Mouse (Mus musculus): Measurements from ENCODE around the gene Zfp595. TPM values are rescaled to one million over a fixed set of nuclear protein-coding genes. Genes with fewer than 3 reads are reported as not detected.
"Not testable (repeated sequence)": the region's sequence is repeated elsewhere in the genome, so short reads cannot be mapped to it uniquely, and the experiment has no call there.

Gene Zfp595
- total RNA-seq (2021) = 1 to 10 TPM; 2.6 to 3.0 TPM

- peak; percentile 81 to 91 for DNase-seq (ENCODE audit: low spot score in 2 of 2)
- intact Hi-C loops (cut with DNase I) = loop anchor here (2.0 kb wide), 1 partner anchor 25 kb away; the partner anchor contains the start of gene Zfp457
These were observed at the start of gene Zfp595 for GRCm38 (mm10) chr13:67332019-67332724. Zfp595 (minus strand) TSS chr13:67332570.

DNA sequence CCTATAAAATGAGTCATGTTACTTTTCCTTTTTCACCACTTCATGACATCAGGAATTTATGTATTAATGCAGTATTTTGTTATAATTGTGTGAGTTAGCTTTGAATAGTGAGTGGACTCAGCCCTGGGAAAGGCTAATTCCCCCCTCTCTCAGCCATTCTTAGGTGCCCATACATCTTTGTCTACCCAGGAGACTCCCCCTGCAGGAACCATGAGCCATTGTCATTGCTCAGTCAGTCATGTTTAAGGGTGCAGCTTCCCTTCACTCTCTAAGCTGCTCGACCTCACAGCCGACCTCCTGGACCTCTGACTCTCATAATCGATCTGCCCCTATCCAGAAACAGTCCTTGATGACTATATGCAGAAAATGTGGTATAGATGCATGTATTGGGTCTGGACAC is 43.9 kb upstream of the Zfp595 start:
- DNase-seq (ENCODE audit: low spot score in 2 of 2); intact Hi-C loops (cut with DNase I): not testable (repeated sequence)

DNA sequence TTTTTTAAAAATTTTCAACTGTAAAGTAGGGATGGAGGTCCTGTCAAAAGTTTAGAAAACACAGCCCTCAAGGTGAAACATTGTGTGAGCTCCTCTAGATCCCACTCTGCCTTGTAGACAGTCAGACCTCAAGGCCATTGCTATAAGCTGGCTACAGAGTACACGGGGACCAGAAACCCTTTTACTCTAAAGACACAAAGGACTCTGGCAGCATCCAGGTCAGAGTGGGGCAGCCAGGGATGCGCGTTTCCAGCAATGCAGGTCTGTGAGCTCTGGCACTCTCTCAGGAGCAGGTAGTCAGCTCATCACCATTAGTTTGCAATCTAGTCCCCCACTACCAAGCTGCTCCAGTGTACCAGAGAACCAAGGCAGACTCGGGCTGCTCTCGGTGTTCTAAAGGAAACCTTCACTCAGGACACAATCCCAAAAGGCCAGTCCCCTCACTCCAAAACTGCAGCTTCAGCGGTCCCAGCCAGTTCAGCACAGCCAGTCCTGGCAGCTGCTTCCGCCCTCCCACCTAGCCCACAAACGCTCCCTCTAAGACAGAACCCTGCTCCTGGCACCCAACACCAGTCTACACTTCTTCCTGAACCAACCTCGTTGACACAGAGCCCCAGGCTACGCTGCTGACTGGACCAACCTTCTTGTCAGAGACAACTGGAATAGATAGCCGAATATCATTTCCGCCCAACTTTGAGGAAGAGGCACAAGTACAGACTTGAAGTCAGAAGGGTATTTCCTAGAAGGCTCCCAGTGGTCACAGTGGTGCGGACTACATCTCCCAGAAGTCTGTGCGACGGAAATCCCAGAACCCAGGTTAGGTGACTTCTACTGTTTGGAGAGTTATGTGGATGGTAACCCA is 42.9 kb upstream of the Zfp595 start, which contains the start of the genes Gm28041 and Zfp456:
Gene Gm28041 (minus strand): TSS at position 684 of the 862 bp plus-strand sequence.
Gene Zfp456 (minus strand): TSS at position 761 of the 862 bp plus-strand sequence.
- peak; percentile 60 to 71 for DNase-seq (ENCODE audit: low spot score in 2 of 2)
- intact Hi-C loops (cut with DNase I) = not testable (repeated sequence)

- DNase-seq (ENCODE audit: low spot score in 2 of 2) = peak; percentile 92 to 95
- intact Hi-C loops (cut with DNase I) = loop anchor here (1.0 kb wide), 2 partner anchors 54 to 252 kb away; partner anchors contain the start of genes Gm28557 and Zfp457
These were observed 27.9 kb upstream of the Zfp595 start, which contains the start of the genes Gm28044 and Zfp953 for GRCm38 (mm10) chr13:67360131-67360744. Gm28044 (minus strand) TSS chr13:67360536. Zfp953 (minus strand) TSS chr13:67360605.

GRCm38 (mm10) chr13:67351854-67352253 is 19.5 kb upstream of the Zfp595 start:
- DNase-seq (ENCODE audit: low spot score in 2 of 2) = no peak
- intact Hi-C loops (cut with DNase I) = no loop called here

DNA sequence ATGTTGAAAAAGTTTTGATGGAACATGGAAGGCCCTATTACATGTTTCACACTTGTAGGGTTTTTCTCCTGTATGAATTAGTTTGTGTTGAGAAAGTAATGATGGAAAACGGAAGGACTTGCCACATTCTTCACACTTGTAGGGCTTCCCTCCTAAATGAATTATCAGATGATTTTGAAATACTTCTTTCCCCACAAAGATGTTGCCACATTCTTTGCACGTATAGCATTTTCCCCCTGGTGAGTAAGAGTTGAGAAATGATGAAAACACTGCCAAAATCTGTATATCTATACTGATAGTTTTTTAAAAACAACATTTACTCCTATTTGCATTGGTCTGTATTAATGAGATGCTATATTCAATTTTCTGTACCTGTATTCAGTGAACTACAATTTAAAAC is 11.1 kb upstream of the Zfp595 start:
- intact Hi-C loops (cut with DNase I) = no loop called here
- DNase-seq (ENCODE audit: low spot score in 2 of 2) = no peak

DNA sequence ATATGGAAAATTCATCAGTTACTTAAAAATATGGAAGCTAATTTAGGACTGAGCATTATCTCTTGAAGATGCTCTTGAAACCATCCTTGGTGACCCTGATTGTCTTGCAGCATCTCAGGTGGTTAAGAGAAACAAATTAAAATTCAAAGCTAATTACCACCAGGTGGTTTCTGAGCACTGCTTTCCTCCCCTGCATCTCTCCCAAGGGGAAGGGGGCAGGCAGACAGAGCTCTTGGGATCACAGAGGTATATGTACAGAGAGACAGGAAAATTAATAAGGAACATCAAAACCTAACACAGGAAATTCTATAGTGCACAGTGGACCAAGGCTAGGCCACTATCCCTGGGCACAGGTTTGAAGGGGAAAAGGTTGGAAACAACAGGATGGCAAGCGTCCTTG is 507 bp upstream of the Zfp595 start:
- no peak for DNase-seq (ENCODE audit: low spot score in 2 of 2)
- intact Hi-C loops (cut with DNase I) = loop anchor here (2.0 kb wide), 1 partner anchor 26 kb away; the partner anchor contains the start of gene Zfp457

- intact Hi-C loops (cut with DNase I) = loop anchor here (1.0 to 5.0 kb wide), 5 partner anchors 26 to 198 kb away; partner anchors contain the start of genes Gm28044, Gm28557, Zfp595 and Zfp953
- DNase-seq (ENCODE audit: low spot score in 2 of 2) = peak in 1 of 2 experiments; percentile 2
These were observed 25.7 kb downstream of the Zfp595 start for GRCm38 (mm10) chr13:67306718-67307117.

- intact Hi-C loops (cut with DNase I) = loop anchor here (1.0 to 5.0 kb wide), 5 partner anchors 27 to 198 kb away; partner anchors contain the start of genes Gm28044, Gm28557, Zfp595 and Zfp953
- peak; percentile 94 to 97 for DNase-seq (ENCODE audit: low spot score in 2 of 2)
These were observed 26.3 kb downstream of the Zfp595 start, which contains the start of gene Zfp457 for GRCm38 (mm10) chr13:67305822-67306672. Zfp457 (minus strand) TSS chr13:67306485.

DNA sequence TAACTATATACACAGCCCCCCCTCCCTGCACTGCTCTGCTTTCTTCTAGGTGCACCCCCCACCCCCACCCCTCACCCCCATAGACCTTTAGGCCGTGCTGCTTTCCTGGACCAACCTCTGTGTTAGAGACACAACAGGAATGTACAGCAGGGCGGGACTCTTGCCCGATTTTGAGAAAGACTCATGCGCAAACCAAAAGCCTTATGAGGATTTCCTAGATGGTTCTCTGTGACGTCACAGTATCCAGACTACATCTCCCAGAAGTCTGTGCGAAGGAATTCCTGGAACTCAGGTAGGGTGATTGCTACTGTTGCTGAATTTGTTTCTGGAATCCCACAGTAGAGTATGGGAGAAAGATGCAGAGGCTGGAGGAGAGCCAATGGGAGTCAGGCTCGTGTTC is 54.1 kb downstream of the Zfp595 start, which contains the start of gene Zfp458:
Gene Zfp458 (minus strand): TSS at position 153 of the 400 bp plus-strand sequence.
- intact Hi-C loops (cut with DNase I) = no loop called here
- DNase-seq (ENCODE audit: low spot score in 2 of 2) = peak; percentile 29 to 58

DNA sequence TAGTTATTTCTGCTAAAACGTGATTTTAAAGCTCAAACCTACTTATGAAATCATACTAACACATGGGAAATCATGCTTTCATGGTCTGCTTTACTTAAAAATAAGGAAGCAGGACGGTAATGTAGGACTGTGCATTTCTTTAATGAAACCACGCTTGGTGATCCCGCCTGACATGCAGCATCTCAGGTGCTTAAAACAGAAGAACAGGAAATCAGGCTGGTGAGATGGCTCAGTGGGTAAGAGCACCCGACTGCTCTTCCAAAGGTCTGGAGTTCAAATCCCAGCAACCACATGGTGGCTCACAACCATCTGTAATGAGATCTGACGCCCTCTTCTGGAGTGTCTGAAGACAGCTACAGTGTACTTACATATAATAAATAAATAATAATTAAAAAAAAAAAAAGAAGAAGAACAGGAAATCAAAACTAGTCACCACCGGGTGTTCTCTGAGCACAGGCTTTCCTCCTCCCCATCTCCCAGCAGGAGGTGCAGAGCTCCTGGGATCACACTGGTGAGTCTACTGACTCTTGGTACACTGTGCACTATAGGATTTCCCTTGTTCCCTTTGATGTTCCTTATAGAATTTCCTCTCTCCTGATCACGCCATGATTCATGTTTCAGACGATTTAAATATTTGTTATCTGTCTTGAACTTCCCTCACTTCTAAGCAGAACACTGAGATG is 62.8 kb downstream of the Zfp595 start:
- intact Hi-C loops (cut with DNase I) = loop anchor here (5.0 kb wide), 1 partner anchor 38 kb away; the partner anchor contains the start of gene Zfp457
- not testable (repeated sequence) for DNase-seq (ENCODE audit: low spot score in 2 of 2)

DNA sequence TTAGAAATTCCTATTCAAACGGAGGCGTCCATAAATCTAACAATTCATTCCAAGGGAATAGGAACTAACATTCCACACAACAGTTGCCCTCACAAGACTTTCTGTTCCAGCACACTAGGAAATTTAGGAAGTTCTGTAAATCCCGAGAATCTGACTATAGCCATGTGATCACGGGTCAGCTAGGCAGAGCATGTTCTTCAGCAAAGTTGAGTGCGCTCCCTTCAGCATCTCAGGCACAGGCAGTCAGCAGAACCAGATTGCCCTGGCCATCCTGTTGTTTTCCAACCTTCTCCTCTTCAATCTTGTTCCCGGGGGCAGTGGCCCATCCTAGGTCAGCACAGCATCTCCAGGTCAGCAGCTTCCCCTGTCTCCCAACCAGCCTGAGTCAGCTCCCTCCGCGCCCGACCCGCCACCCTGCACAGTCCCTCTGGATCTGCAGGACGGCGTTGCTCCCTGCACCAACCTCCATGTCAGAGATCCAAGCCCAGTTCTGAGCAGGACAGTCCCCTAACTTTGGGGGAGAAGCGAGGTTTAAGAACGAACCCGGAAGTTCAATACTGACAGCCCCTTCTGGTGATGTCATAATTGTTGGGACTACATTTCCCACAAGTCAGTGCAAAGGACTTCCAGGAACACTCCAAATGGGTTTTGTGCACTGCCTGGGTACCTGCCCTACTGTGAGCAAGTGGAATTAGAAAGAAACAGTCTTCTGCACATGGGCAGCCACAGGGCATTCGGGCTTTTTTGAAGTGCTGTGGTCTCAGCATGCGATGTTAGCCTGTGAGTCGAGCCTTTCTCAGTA is 63.6 kb downstream of the Zfp595 start:
- intact Hi-C loops (cut with DNase I) = loop anchor here (5.0 kb wide), 1 partner anchor 39 kb away; the partner anchor contains the start of gene Zfp457
- DNase-seq (ENCODE audit: low spot score in 2 of 2) = peak; percentile 87 to 94

Other genes with a start within 250 kb of the Zfp595 start
- gene Zfp708, start 234.6 kb downstream of the Zfp595 start, total RNA-seq (2021) = 1 to 10 TPM; 2.3 to 2.5 TPM
- 1 to 10 TPM; 2.0 to 2.2 TPM for gene Gm28557, start 224.0 kb downstream of the Zfp595 start, total RNA-seq (2021)
- gene Rslcan18, start 216.3 kb downstream of the Zfp595 start, total RNA-seq (2021) = under 1 TPM; 0.30 to 0.69 TPM
- 10 to 100 TPM in 1 of 2 experiments, 1 to 10 TPM in 1; 9.9 to 12.1 TPM for gene Zfp759, start 210.9 kb downstream of the Zfp595 start, total RNA-seq (2021)
- 1 to 10 TPM; 4.1 to 4.8 TPM for gene Rsl1, start 159.4 kb downstream of the Zfp595 start, total RNA-seq (2021)
- 1 to 10 TPM; 3.7 to 3.8 TPM for gene Zfp455, start 138.1 kb downstream of the Zfp595 start, total RNA-seq (2021)
- gene Zfp458, start 54.1 kb downstream of the Zfp595 start, total RNA-seq (2021) = 10 to 100 TPM; 19.6 to 24.5 TPM
- 1 to 10 TPM; 5.5 to 5.8 TPM for gene Zfp457, start 26.1 kb downstream of the Zfp595 start, total RNA-seq (2021)
- 1 to 10 TPM; 1.0 to 1.1 TPM for gene Gm28044, start 28.0 kb upstream of the Zfp595 start, total RNA-seq (2021)
- under 1 TPM; 0.85 to 0.89 TPM for gene Zfp953, start 28.0 kb upstream of the Zfp595 start, total RNA-seq (2021)
- not detected for gene Gm28041, start 43.2 kb upstream of the Zfp595 start, total RNA-seq (2021)
- gene Zfp456, start 43.2 kb upstream of the Zfp595 start, total RNA-seq (2021) = under 1 TPM; 0.87 to 0.92 TPM
- gene Zfp429, start 67.2 kb upstream of the Zfp595 start, total RNA-seq (2021) = 1 to 10 TPM; 1.7 to 2.4 TPM
- 1 to 10 TPM; 3.6 to 9.4 TPM for gene Zfp459, start 88.8 kb upstream of the Zfp595 start, total RNA-seq (2021)
- 10 to 100 TPM; 10.8 to 14.1 TPM for gene Zfp874a, start 119.1 kb upstream of the Zfp595 start, total RNA-seq (2021)
- 10 to 100 TPM; 17.7 to 19.4 TPM for gene Zfp874b, start 151.7 kb upstream of the Zfp595 start, total RNA-seq (2021)
- gene Zfp58, start 168.0 kb upstream of the Zfp595 start, total RNA-seq (2021) = 1 to 10 TPM; 6.0 to 8.1 TPM
- gene Gm26965, start 193.6 kb upstream of the Zfp595 start, total RNA-seq (2021) = not detected
- 10 to 100 TPM; 20.3 to 22.9 TPM for gene Zfp87, start 193.6 kb upstream of the Zfp595 start, total RNA-seq (2021)
- gene Zfp748, start 221.3 kb upstream of the Zfp595 start, total RNA-seq (2021) = 10 to 100 TPM in 1 of 2 experiments, 1 to 10 TPM in 1; 8.3 to 10.0 TPM

Measured in left cerebral cortex, postnatal 25 days (tissue).